Mouse (Mus musculus): ENCODE results near the gene Ankrd28. TPM values are rescaled to one million over a fixed set of nuclear protein-coding genes. Genes with fewer than 3 reads are reported as not detected.
"Not testable (repeated sequence)": the region's sequence is repeated elsewhere in the genome, so short reads cannot be mapped to it uniquely, and the experiment has no call there.

Gene Ankrd28
- polyA plus RNA-seq, 1 experiment from 2014 or later: 12.1 TPM

- no peak for ATAC-seq (ENCODE audit: insufficient number of reproducible peaks, insufficient read depth, low FRiP score, low read depth)
- no peaks in the 10 kb centered on the region for H3K9me3 ChIP-seq (ENCODE audit: control insufficient read depth, low read depth, low read length)
- H3K4me2 ChIP-seq (replicated peaks; ENCODE audit: low read depth, low read length): no peak overlapping the region
- H3K27me3 ChIP-seq (ENCODE audit: control insufficient read depth, insufficient read depth, low read length): no peaks in the 10 kb centered on the region
- WGBS: 76% methylated on average over 2 of the region's 2 CpGs
- no peak overlapping the region for H3K4me3 ChIP-seq (ENCODE audit: low read depth, low read length)
- H3K27ac ChIP-seq (ENCODE audit: low read length): no peak overlapping the region
- H3K36me3 ChIP-seq (ENCODE audit: control insufficient read depth, insufficient read depth, low read length): no peaks in the 10 kb centered on the region; the same call in 1 of the 2 replicates
- H3K9ac ChIP-seq (replicated peaks; ENCODE audit: low read depth, low read length): no peak overlapping the region
- no peaks in the 10 kb centered on the region for H3K4me1 ChIP-seq (ENCODE audit: control insufficient read depth, insufficient read depth, low read length)
These were observed 71.3 kb downstream of the Ankrd28 start for GRCm38 (mm10) chr14:31759195-31759594.

GRCm38 (mm10) chr14:31758410-31758809 is 72.0 kb downstream of the Ankrd28 start:
- not testable (repeated sequence) for ATAC-seq (ENCODE audit: insufficient number of reproducible peaks, insufficient read depth, low FRiP score, low read depth); H3K27me3 ChIP-seq (ENCODE audit: control insufficient read depth, insufficient read depth, low read length); H3K27ac ChIP-seq (ENCODE audit: low read length); H3K4me1 ChIP-seq (ENCODE audit: control insufficient read depth, insufficient read depth, low read length); H3K9ac ChIP-seq (replicated peaks; ENCODE audit: low read depth, low read length); H3K4me2 ChIP-seq (replicated peaks; ENCODE audit: low read depth, low read length); H3K9me3 ChIP-seq (ENCODE audit: control insufficient read depth, low read depth, low read length); H3K36me3 ChIP-seq (ENCODE audit: control insufficient read depth, insufficient read depth, low read length); H3K4me3 ChIP-seq (ENCODE audit: low read depth, low read length)
- WGBS: 99% methylated on average over 3 of the region's 3 CpGs

- Histone ChIP-seq H3K27ac (ENCODE audit: low read length) (no peak overlapping the region), H3K9me3 (ENCODE audit: control insufficient read depth, low read depth, low read length) (no peaks in the 10 kb centered on the region), H3K4me1 (ENCODE audit: control insufficient read depth, insufficient read depth, low read length) (no peaks in the 10 kb centered on the region), H3K9ac (replicated peaks; ENCODE audit: low read depth, low read length) (no peak overlapping the region), H3K27me3 (ENCODE audit: control insufficient read depth, insufficient read depth, low read length) (no peaks in the 10 kb centered on the region), H3K4me2 (replicated peaks; ENCODE audit: low read depth, low read length) (no peak overlapping the region), H3K4me3 (ENCODE audit: low read depth, low read length) (no peak overlapping the region), H3K36me3 (ENCODE audit: control insufficient read depth, insufficient read depth, low read length) (peaks cover 3% of the 10 kb centered on the region; the same call in 1 of the 2 replicates)
- WGBS: 73% methylated on average over 6 of the region's 6 CpGs
- ATAC-seq (ENCODE audit: insufficient number of reproducible peaks, insufficient read depth, low FRiP score, low read depth): no peak
These were observed 82.1 kb downstream of the Ankrd28 start for GRCm38 (mm10) chr14:31748239-31748873.

- peaks cover 14% of the 10 kb centered on the region for H3K36me3 ChIP-seq (ENCODE audit: control insufficient read depth, insufficient read depth, low read length)
- ATAC-seq (ENCODE audit: insufficient number of reproducible peaks, insufficient read depth, low FRiP score, low read depth): no peak
- no peak overlapping the region for H3K4me3 ChIP-seq (ENCODE audit: low read depth, low read length)
- no peak overlapping the region for H3K4me2 ChIP-seq (replicated peaks; ENCODE audit: low read depth, low read length)
- H3K27ac ChIP-seq (ENCODE audit: low read length): no peak overlapping the region
- H3K9me3 ChIP-seq (ENCODE audit: control insufficient read depth, low read depth, low read length): no peaks in the 10 kb centered on the region
- no peaks in the 10 kb centered on the region for H3K27me3 ChIP-seq (ENCODE audit: control insufficient read depth, insufficient read depth, low read length)
- WGBS: 57% methylated on average over 3 of the region's 3 CpGs
- no peaks in the 10 kb centered on the region for H3K4me1 ChIP-seq (ENCODE audit: control insufficient read depth, insufficient read depth, low read length)
- no peak overlapping the region for H3K9ac ChIP-seq (replicated peaks; ENCODE audit: low read depth, low read length)
These were observed 87.9 kb downstream of the Ankrd28 start for GRCm38 (mm10) chr14:31742523-31742922.

GRCm38 (mm10) chr14:31734811-31735210 is 95.6 kb downstream of the Ankrd28 start:
- no peak for ATAC-seq (ENCODE audit: insufficient number of reproducible peaks, insufficient read depth, low FRiP score, low read depth)

GRCm38 (mm10) chr14:31727522-31727921 is 102.9 kb downstream of the Ankrd28 start:
- ATAC-seq (ENCODE audit: insufficient number of reproducible peaks, insufficient read depth, low FRiP score, low read depth): no peak
- Histone ChIP-seq H3K9me3 (ENCODE audit: control insufficient read depth, low read depth, low read length) (no peaks in the 10 kb centered on the region), H3K4me3 (ENCODE audit: low read depth, low read length) (no peak overlapping the region), H3K4me2 (replicated peaks; ENCODE audit: low read depth, low read length) (no peak overlapping the region), H3K27me3 (ENCODE audit: control insufficient read depth, insufficient read depth, low read length) (no peaks in the 10 kb centered on the region), H3K9ac (replicated peaks; ENCODE audit: low read depth, low read length) (no peak overlapping the region), H3K27ac (ENCODE audit: low read length) (no peak overlapping the region), H3K36me3 (ENCODE audit: control insufficient read depth, insufficient read depth, low read length) (peaks cover 6% of the 10 kb centered on the region), H3K4me1 (ENCODE audit: control insufficient read depth, insufficient read depth, low read length) (no peaks in the 10 kb centered on the region)
- 88% methylated on average over 3 of the region's 3 CpGs for WGBS

More at GRCm38 (mm10) chr14:31734811-31735210, 95.6 kb downstream of the Ankrd28 start:
- Histone ChIP-seq H3K27ac (ENCODE audit: low read length) (no peak overlapping the region), H3K4me3 (ENCODE audit: low read depth, low read length) (no peak overlapping the region), H3K4me2 (replicated peaks; ENCODE audit: low read depth, low read length) (no peak overlapping the region), H3K27me3 (ENCODE audit: control insufficient read depth, insufficient read depth, low read length) (no peaks in the 10 kb centered on the region), H3K9ac (replicated peaks; ENCODE audit: low read depth, low read length) (no peak overlapping the region), H3K9me3 (ENCODE audit: control insufficient read depth, low read depth, low read length) (no peaks in the 10 kb centered on the region), H3K36me3 (ENCODE audit: control insufficient read depth, insufficient read depth, low read length) (peaks cover 10% of the 10 kb centered on the region), H3K4me1 (ENCODE audit: control insufficient read depth, insufficient read depth, low read length) (no peaks in the 10 kb centered on the region)
- 87% methylated on average over 2 of the region's 2 CpGs for WGBS

- H3K4me2 ChIP-seq (replicated peaks; ENCODE audit: low read depth, low read length): no peak overlapping the region
- H3K36me3 ChIP-seq (ENCODE audit: control insufficient read depth, insufficient read depth, low read length): peaks cover 18% of the 10 kb centered on the region
- H3K27ac ChIP-seq (ENCODE audit: low read length): no peak overlapping the region
- H3K4me1 ChIP-seq (ENCODE audit: control insufficient read depth, insufficient read depth, low read length): no peaks in the 10 kb centered on the region
- H3K9me3 ChIP-seq (ENCODE audit: control insufficient read depth, low read depth, low read length): no peaks in the 10 kb centered on the region
- 95% methylated on average over 1 of the region's 1 CpGs for WGBS
- no peak overlapping the region for H3K4me3 ChIP-seq (ENCODE audit: low read depth, low read length)
- H3K9ac ChIP-seq (replicated peaks; ENCODE audit: low read depth, low read length): no peak overlapping the region
- no peaks in the 10 kb centered on the region for H3K27me3 ChIP-seq (ENCODE audit: control insufficient read depth, insufficient read depth, low read length)
- ATAC-seq (ENCODE audit: insufficient number of reproducible peaks, insufficient read depth, low FRiP score, low read depth): no peak
These were observed 107.7 kb downstream of the Ankrd28 start for GRCm38 (mm10) chr14:31722746-31723145.

- 84% methylated on average over 3 of the region's 3 CpGs for WGBS
- ATAC-seq (ENCODE audit: insufficient number of reproducible peaks, insufficient read depth, low FRiP score, low read depth): no peak
- no peak overlapping the region for H3K4me2 ChIP-seq (replicated peaks; ENCODE audit: low read depth, low read length)
- H3K27me3 ChIP-seq (ENCODE audit: control insufficient read depth, insufficient read depth, low read length): no peaks in the 10 kb centered on the region
- H3K36me3 ChIP-seq (ENCODE audit: control insufficient read depth, insufficient read depth, low read length): peaks cover 22% of the 10 kb centered on the region
- no peak overlapping the region for H3K27ac ChIP-seq (ENCODE audit: low read length)
- H3K9me3 ChIP-seq (ENCODE audit: control insufficient read depth, low read depth, low read length): no peaks in the 10 kb centered on the region
- no peaks in the 10 kb centered on the region for H3K4me1 ChIP-seq (ENCODE audit: control insufficient read depth, insufficient read depth, low read length)
- H3K9ac ChIP-seq (replicated peaks; ENCODE audit: low read depth, low read length): no peak overlapping the region
- H3K4me3 ChIP-seq (ENCODE audit: low read depth, low read length): no peak overlapping the region
These were observed 109.2 kb downstream of the Ankrd28 start for GRCm38 (mm10) chr14:31721256-31721655.

- Histone ChIP-seq H3K36me3 (ENCODE audit: control insufficient read depth, insufficient read depth, low read length) (peaks cover 30% of the 10 kb centered on the region), H3K9ac (replicated peaks; ENCODE audit: low read depth, low read length) (no peak overlapping the region), H3K4me2 (replicated peaks; ENCODE audit: low read depth, low read length) (no peak overlapping the region), H3K4me3 (ENCODE audit: low read depth, low read length) (no peak overlapping the region), H3K27ac (ENCODE audit: low read length) (no peak overlapping the region), H3K9me3 (ENCODE audit: control insufficient read depth, low read depth, low read length) (no peaks in the 10 kb centered on the region), H3K4me1 (ENCODE audit: control insufficient read depth, insufficient read depth, low read length) (no peaks in the 10 kb centered on the region), H3K27me3 (ENCODE audit: control insufficient read depth, insufficient read depth, low read length) (no peaks in the 10 kb centered on the region)
- ATAC-seq (ENCODE audit: insufficient number of reproducible peaks, insufficient read depth, low FRiP score, low read depth): no peak
- 83% methylated on average over 2 of the region's 2 CpGs for WGBS
These were observed 112.1 kb downstream of the Ankrd28 start for GRCm38 (mm10) chr14:31718332-31718731.

Measured in stomach, embryonic 14.5 days (tissue).